In genomic region chr2:144176508-144177170, GRCm38 (mm10) we compare ENCODE assay signal across 17 mouse cellular contexts.
DNase-seq lines count a peak whose midpoint lies in the region; ATAC-seq and TF ChIP-seq lines count a peak whose summit lies in the region.
"Had no signal": no experiment of that assay in that cellular context is flagged by ENCODE, and none has a peak within 500 bp of the region (broad histone marks: within the 10 kb centered on the region; RNA-seq: fewer than 3 reads in every experiment).

No protein-coding gene starts in this region.

- DNase-seq in heart, postnatal 10 days = no peak
- DNase-seq in midbrain, embryonic 11.5 days (ENCODE audit: low spot score, missing footprints) = peak; percentile 56
- no peak for DNase-seq in midbrain, postnatal 0 days (ENCODE audit: low spot score)
- DNase-seq in liver, embryonic 11.5 days (ENCODE audit: low spot score) = no peak
- DNase-seq in adrenal gland, adult 8-10 months = no peak
- no peak for DNase-seq in frontal cortex, postnatal 10 days (ENCODE audit: low spot score in 2 of 2)
- DNase-seq: cerebellum, adult 11-12 months; cerebellum, postnatal 36 days; kidney, adult 9 months; lung, postnatal 14 days had no signal

- H3K36me3 ChIP-seq in heart, embryonic 12.5 days = no peaks in the 10 kb centered on the region
- H3K36me3 ChIP-seq in midbrain, embryonic 11.5 days (ENCODE audit: control insufficient read depth, insufficient read depth, low read length) = no peaks in the 10 kb centered on the region
- no peaks in the 10 kb centered on the region for H3K36me3 ChIP-seq in midbrain, postnatal 0 days (ENCODE audit: insufficient read depth, low read length)
- no peaks in the 10 kb centered on the region for H3K36me3 ChIP-seq in liver, embryonic 11.5 days (ENCODE audit: control insufficient read depth, insufficient read depth, low read length)
- no peaks in the 10 kb centered on the region for H3K36me3 ChIP-seq in stomach, embryonic 16.5 days (ENCODE audit: control insufficient read depth, insufficient read depth, low read length)
- H3K36me3 ChIP-seq: embryonic facial prominence, embryonic 13.5 days; G1E; limb, embryonic 12.5 days had no signal

- 71% methylated on average over 9 of the region's 9 CpGs for WGBS in heart, embryonic 12.5 days
- 91% methylated on average over 9 of the region's 9 CpGs for WGBS in midbrain, embryonic 11.5 days
- WGBS in midbrain, postnatal 0 days = 95% methylated on average over 9 of the region's 9 CpGs
- WGBS in liver, embryonic 11.5 days = 68% methylated on average over 9 of the region's 9 CpGs
- WGBS in stomach, embryonic 16.5 days = 76% methylated on average over 9 of the region's 9 CpGs

- peak overlapping the region; percentile 20; the same call in 1 of the 2 replicates for H3K9ac ChIP-seq in heart, embryonic 12.5 days
- H3K9ac ChIP-seq in midbrain, embryonic 11.5 days (ENCODE audit: low read length) = no peak overlapping the region
- no peak overlapping the region for H3K9ac ChIP-seq in midbrain, postnatal 0 days (replicated peaks; ENCODE audit: low read length, poor library complexity, severe bottlenecking)
- no peak overlapping the region for H3K9ac ChIP-seq in liver, embryonic 11.5 days (ENCODE audit: low read depth, low read length)
- H3K9ac ChIP-seq in stomach, embryonic 16.5 days (ENCODE audit: low read length) = no peak overlapping the region
- H3K9ac ChIP-seq: embryonic facial prominence, embryonic 13.5 days; limb, embryonic 12.5 days had no signal

- no peak overlapping the region for H3K4me3 ChIP-seq in heart, embryonic 12.5 days
- no peak overlapping the region for H3K4me3 ChIP-seq in midbrain, embryonic 11.5 days (ENCODE audit: low read depth, low read length)
- H3K4me3 ChIP-seq in midbrain, postnatal 0 days (ENCODE audit: low read depth, low read length) = no peak overlapping the region
- no peak overlapping the region for H3K4me3 ChIP-seq in liver, embryonic 11.5 days (ENCODE audit: low read depth, low read length)
- no peak overlapping the region for H3K4me3 ChIP-seq in stomach, embryonic 16.5 days (replicated peaks; ENCODE audit: low read length)
- H3K4me3 ChIP-seq: embryonic facial prominence, embryonic 13.5 days; limb, embryonic 12.5 days; myocyte had no signal

- no peaks in the 10 kb centered on the region for H3K9me3 ChIP-seq in heart, embryonic 12.5 days (replicated peaks)
- no peaks in the 10 kb centered on the region for H3K9me3 ChIP-seq in midbrain, embryonic 11.5 days (ENCODE audit: control insufficient read depth, low read length)
- H3K9me3 ChIP-seq in midbrain, postnatal 0 days (ENCODE audit: low read length) = no peaks in the 10 kb centered on the region
- no peaks in the 10 kb centered on the region for H3K9me3 ChIP-seq in liver, embryonic 11.5 days (ENCODE audit: control insufficient read depth, low read length)
- H3K9me3 ChIP-seq in stomach, embryonic 16.5 days (replicated peaks; ENCODE audit: control insufficient read depth, low read length) = no peaks in the 10 kb centered on the region
- H3K9me3 ChIP-seq: embryonic facial prominence, embryonic 13.5 days; G1E; limb, embryonic 12.5 days had no signal

- no peak for TF ChIP-seq CTCF in midbrain, postnatal 0 days (IDR thresholded peaks at IDR 0.05)

- intact Hi-C loops in heart, postnatal 10 days (cut with DNase I) = no loop called here

- H3K27me3 ChIP-seq in heart, embryonic 12.5 days (replicated peaks) = no peaks in the 10 kb centered on the region
- H3K27me3 ChIP-seq in midbrain, embryonic 11.5 days (ENCODE audit: control insufficient read depth, insufficient read depth, low read length) = no peaks in the 10 kb centered on the region
- no peaks in the 10 kb centered on the region for H3K27me3 ChIP-seq in midbrain, postnatal 0 days (ENCODE audit: insufficient read depth, low read length)
- no peaks in the 10 kb centered on the region for H3K27me3 ChIP-seq in liver, embryonic 11.5 days (replicated peaks; ENCODE audit: control insufficient read depth, insufficient read depth, low read length)
- no peaks in the 10 kb centered on the region for H3K27me3 ChIP-seq in stomach, embryonic 16.5 days (ENCODE audit: control insufficient read depth, insufficient read depth, low read length)
- H3K27me3 ChIP-seq: embryonic facial prominence, embryonic 13.5 days; limb, embryonic 12.5 days had no signal

- ATAC-seq in heart, embryonic 12.5 days (ENCODE audit: insufficient number of reproducible peaks, low FRiP score) = no peak
- ATAC-seq in midbrain, embryonic 11.5 days (ENCODE audit: low FRiP score) = no peak
- no peak for ATAC-seq in midbrain, postnatal 0 days (ENCODE audit: low FRiP score)
- ATAC-seq in liver, embryonic 11.5 days (replicated peaks; ENCODE audit: low FRiP score) = peak; percentile 21
- no peak for ATAC-seq in stomach, embryonic 16.5 days (ENCODE audit: insufficient read depth, low FRiP score)
- ATAC-seq: hindbrain, embryonic 16.5 days had no signal

- peak overlapping the region; percentile 16 for H3K4me2 ChIP-seq in heart, embryonic 12.5 days
- H3K4me2 ChIP-seq in midbrain, embryonic 11.5 days = no peak overlapping the region
- no peak overlapping the region for H3K4me2 ChIP-seq in midbrain, postnatal 0 days (ENCODE audit: low read depth, low read length, poor library complexity, severe bottlenecking)
- H3K4me2 ChIP-seq in liver, embryonic 11.5 days = peak overlapping the region; percentile 28
- no peak overlapping the region for H3K4me2 ChIP-seq in stomach, embryonic 16.5 days (ENCODE audit: low read depth, low read length)
- H3K4me2 ChIP-seq: embryonic facial prominence, embryonic 13.5 days; limb, embryonic 12.5 days had no signal

- peaks cover 25% of the 10 kb centered on the region for H3K4me1 ChIP-seq in heart, embryonic 12.5 days (replicated peaks)
- peaks cover 2% of the 10 kb centered on the region; the same call in 1 of the 2 replicates for H3K4me1 ChIP-seq in midbrain, embryonic 11.5 days (ENCODE audit: control insufficient read depth, insufficient read depth, low read length)
- H3K4me1 ChIP-seq in midbrain, postnatal 0 days (ENCODE audit: insufficient read depth, low read length) = no peaks in the 10 kb centered on the region
- peaks cover 29% of the 10 kb centered on the region for H3K4me1 ChIP-seq in liver, embryonic 11.5 days (replicated peaks; ENCODE audit: control insufficient read depth, insufficient read depth, low read length)
- peaks cover 9% of the 10 kb centered on the region for H3K4me1 ChIP-seq in stomach, embryonic 16.5 days (ENCODE audit: control insufficient read depth, insufficient read depth, low read length)

- peak overlapping the region; percentile 94 for H3K27ac ChIP-seq in heart, embryonic 12.5 days (ENCODE audit: poor library complexity, severe bottlenecking)
- no peak overlapping the region for H3K27ac ChIP-seq in midbrain, embryonic 11.5 days (ENCODE audit: low read depth, low read length)
- H3K27ac ChIP-seq in midbrain, postnatal 0 days (ENCODE audit: low read depth, low read length) = no peak overlapping the region
- H3K27ac ChIP-seq in liver, embryonic 11.5 days (ENCODE audit: low read depth, low read length) = peak overlapping the region; percentile 59; the same call in 1 of the 2 replicates
- peak overlapping the region; percentile 3; the same call in 1 of the 2 replicates for H3K27ac ChIP-seq in stomach, embryonic 16.5 days (ENCODE audit: low read length)
- H3K27ac ChIP-seq: embryonic facial prominence, embryonic 13.5 days; limb, embryonic 12.5 days had no signal

Comparison
In these comparisons a context has a peak if more than half of its experiments do, and no peak if none do; other contexts are left out.
1. H3K27ac ChIP-seq: peak in heart, embryonic 12.5 days (single experiment), liver, embryonic 11.5 days (single experiment) and stomach, embryonic 16.5 days (single experiment); none in midbrain, embryonic 11.5 days (single experiment) and midbrain, postnatal 0 days (single experiment).
2. H3K4me2 ChIP-seq: peak in heart, embryonic 12.5 days (single experiment) and liver, embryonic 11.5 days (single experiment); none in midbrain, embryonic 11.5 days (single experiment), midbrain, postnatal 0 days (single experiment) and stomach, embryonic 16.5 days (single experiment).